Mouse (Mus musculus): ENCODE data around the gene Clec4f.
"Not testable (repeated sequence)": the region's sequence is repeated elsewhere in the genome, so short reads cannot be mapped to it uniquely, and the experiment has no call there.

Clec4f gene

GRCm38 (mm10) chr6:83656087-83656486 is at the start of gene Clec4f:
Clec4f (minus strand) TSS chr6:83656187.
- no peak for DNase-seq

GRCm38 (mm10) chr6:83704701-83705100 is 48.7 kb upstream of the Clec4f start:
- no peak for DNase-seq

GRCm38 (mm10) chr6:83704294-83704693 is 48.3 kb upstream of the Clec4f start:
- no peak for DNase-seq

- no peak for DNase-seq
These were observed 47.7 kb upstream of the Clec4f start for GRCm38 (mm10) chr6:83703722-83704078.

GRCm38 (mm10) chr6:83703000-83703721 is 47.2 kb upstream of the Clec4f start:
- DNase-seq, result no peak

GRCm38 (mm10) chr6:83702146-83702999 is 46.4 kb upstream of the Clec4f start:
- no peak for DNase-seq

GRCm38 (mm10) chr6:83701001-83701400 is 45.0 kb upstream of the Clec4f start:
- DNase-seq, result no peak

- DNase-seq, result no peak
These were observed 44.0 kb upstream of the Clec4f start for GRCm38 (mm10) chr6:83699971-83700370.

- no peak for DNase-seq
These were observed 41.9 kb upstream of the Clec4f start for GRCm38 (mm10) chr6:83697932-83698331.

GRCm38 (mm10) chr6:83696684-83697083 is 40.7 kb upstream of the Clec4f start:
- no peak for DNase-seq

GRCm38 (mm10) chr6:83695731-83696130 is 39.7 kb upstream of the Clec4f start:
- DNase-seq, result no peak

GRCm38 (mm10) chr6:83693835-83694234 is 37.8 kb upstream of the Clec4f start:
- DNase-seq, result peak; percentile 75

GRCm38 (mm10) chr6:83692962-83693361 is 37.0 kb upstream of the Clec4f start:
- DNase-seq, result no peak

GRCm38 (mm10) chr6:83690936-83691335 is 34.9 kb upstream of the Clec4f start:
- DNase-seq, result no peak

- peak; percentile 63 for DNase-seq
These were observed 34.3 kb upstream of the Clec4f start for GRCm38 (mm10) chr6:83690277-83690676.

- DNase-seq, result no peak
These were observed 33.4 kb upstream of the Clec4f start for GRCm38 (mm10) chr6:83689374-83689773.

GRCm38 (mm10) chr6:83677757-83678156 is 21.8 kb upstream of the Clec4f start, which contains the start of gene Cd207:
Cd207 (minus strand) TSS chr6:83677857.
- DNase-seq, result no peak

- peak; percentile 79 for DNase-seq
These were observed 17.4 kb upstream of the Clec4f start for GRCm38 (mm10) chr6:83673395-83673794.

GRCm38 (mm10) chr6:83665009-83665408 is 9.0 kb upstream of the Clec4f start:
- DNase-seq, result no peak

- DNase-seq, result no peak
These were observed 4.8 kb upstream of the Clec4f start for GRCm38 (mm10) chr6:83660821-83661220.

GRCm38 (mm10) chr6:83646715-83647114 is 9.3 kb downstream of the Clec4f start:
- no peak for DNase-seq

GRCm38 (mm10) chr6:83635329-83635728 is 20.7 kb downstream of the Clec4f start:
- DNase-seq, result no peak

GRCm38 (mm10) chr6:83634631-83635030 is 21.4 kb downstream of the Clec4f start:
- not testable (repeated sequence) for DNase-seq

- not testable (repeated sequence) for DNase-seq
These were observed 21.9 kb downstream of the Clec4f start for GRCm38 (mm10) chr6:83634106-83634505.

Data from lung, postnatal 10 days (tissue).